Mouse (Mus musculus): ENCODE measurements around the gene Sytl2.

DNA sequence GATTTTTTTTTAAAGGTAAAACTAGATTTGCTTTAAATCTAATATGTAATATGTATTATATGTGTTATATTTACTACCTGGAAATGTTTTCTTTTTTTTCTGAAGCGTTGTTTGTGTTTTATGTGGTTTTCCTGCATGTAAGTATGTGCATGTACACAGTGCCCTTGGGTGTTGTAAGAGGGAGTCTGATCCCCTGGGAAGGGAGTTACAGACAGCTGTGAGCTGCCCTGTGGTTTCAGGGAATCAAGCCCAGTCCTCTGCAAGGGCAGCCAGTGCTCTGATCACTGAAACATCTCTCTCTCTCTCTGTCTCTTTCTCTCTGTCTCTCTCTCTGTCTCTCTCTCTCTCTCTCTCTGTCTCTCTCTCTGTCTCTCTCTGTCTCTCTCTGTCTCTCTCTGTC, 19.3 kb upstream of the Sytl2 start:
- TF ChIP-seq MAFK (IDR thresholded peaks at IDR 0.05; ENCODE audit: insufficient read depth, low read depth, low read length): no peak
- no peak for TF ChIP-seq CHD2 (IDR thresholded peaks at IDR 0.05; ENCODE audit: low read depth, low read length)
- no peak for TF ChIP-seq HCFC1 (IDR thresholded peaks at IDR 0.05; ENCODE audit: borderline replicate concordance, insufficient read depth, low read length)
- TF ChIP-seq ZNF384 (IDR thresholded peaks at IDR 0.05; ENCODE audit: low read depth, low read length): no peak

All from ES-E14 (cell line).